Mouse (Mus musculus) kidney, adult 2 months (tissue): ENCODE results near the gene Phyhd1. TPM values are rescaled to one million over a fixed set of nuclear protein-coding genes. Genes with fewer than 3 reads are reported as not detected.

Source experiments
- DNase-seq: peaks from one replicate; pipeline ENCODE4 v3.0.0; 2021
- H3K27ac ChIP-seq: fragments of 200-500 bp; 2 replicates; pipeline ENCODE4 v1.5.1; 2012; ENCODE audit warnings: low read depth, low read length, control low read depth, inconsistent platforms; ENCODE audit not compliant: insufficient read depth
- H3K27me3 ChIP-seq: fragments of 200-500 bp; replicated peaks from 2 replicates; pipeline ENCODE4 v1.6.1; 2012; ENCODE audit warnings: mild to moderate bottlenecking, moderate library complexity, low read length, inconsistent platforms; ENCODE audit not compliant: control insufficient read depth, insufficient read depth
- H3K36me3 ChIP-seq: fragments of 200-500 bp; 2 replicates; pipeline ENCODE4 v1.6.1; 2012; ENCODE audit warnings: mild to moderate bottlenecking, moderate library complexity, low read length, inconsistent platforms; ENCODE audit not compliant: control insufficient read depth, insufficient read depth
- H3K4me1 ChIP-seq: fragments of 200-500 bp; 2 replicates; pipeline ENCODE4 v1.6.1; 2011; ENCODE audit warnings: low read length; ENCODE audit not compliant: control insufficient read depth, insufficient read depth
- H3K4me3 ChIP-seq: fragments of 200-500 bp; 2 replicates; pipeline ENCODE4 v1.5.1; 2011; ENCODE audit warnings: mild to moderate bottlenecking, low read depth, low read length, control low read depth; ENCODE audit not compliant: insufficient read depth
- CTCF ChIP-seq: fragments of 200-500 bp; conservative IDR thresholded peaks from 2 replicates; pipeline ENCODE4 v1.5.1; 2011; ENCODE audit warnings: low read depth, mild to moderate bottlenecking, control low read depth, low read length, moderate library complexity, mixed read lengths; ENCODE audit not compliant: insufficient read depth, insufficient read length
- POLR2A ChIP-seq: fragments of 200-500 bp; IDR thresholded peaks from one replicate; pipeline ENCODE4 v1.6.1; 2011; ENCODE audit warnings: low read depth, low read length, control low read depth
- WGBS: fragments of 180-500 bp; shearing (Covaris S2); methylation state at CpG from one replicate; pipeline ENCODE4 v1.1.7; 2018; 5-methylcytosine and 5-hydroxymethylcytosine counted together
- polyA plus RNA-seq: library from polyadenylated mRNA; depleted of rRNA; stranded (reverse); fragments of >200 nt; gene quantifications from 2 replicates; pipeline ENCODE4 v1.2.3, GENCODE M21; 2012; rRNA removed

Phyhd1 gene
- polyA plus RNA-seq, 1 experiment: 117 TPM

DNA sequence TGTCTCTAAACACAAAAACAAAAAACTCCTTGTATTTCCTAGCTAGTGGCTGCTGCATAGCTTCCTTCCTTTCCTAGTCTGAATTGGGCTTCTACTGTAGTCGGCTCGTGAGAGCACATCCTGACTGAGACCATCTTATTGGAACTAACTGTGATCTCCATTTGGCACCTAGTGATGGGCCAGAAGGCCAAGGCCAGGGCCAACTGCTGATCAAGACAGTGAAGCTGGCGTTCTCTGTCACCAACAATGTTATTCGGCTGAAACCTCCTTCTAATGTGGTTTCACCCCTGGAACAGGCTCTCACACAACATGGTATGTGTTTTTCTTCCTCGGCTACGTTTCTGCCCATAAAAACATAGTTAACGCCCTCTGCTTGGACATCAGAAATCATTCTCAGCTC is 61.3 kb downstream of the Phyhd1 start:
- no peaks in the 10 kb centered on the region for H3K4me1 ChIP-seq
- TF ChIP-seq POLR2A (no peak), CTCF (no peak)
- no peak for DNase-seq
- no peak overlapping the region for H3K27ac ChIP-seq
- whole genome bisulfite sequencing: 86% methylated on average over 7 of the region's 7 CpGs
- H3K36me3 ChIP-seq: 0 out of 2 replicates have a peak, but pooled peaks cover 2% of the 10 kb centered on the region
- H3K27me3 ChIP-seq: no peaks in the 10 kb centered on the region
- no peak overlapping the region for H3K4me3 ChIP-seq

DNA sequence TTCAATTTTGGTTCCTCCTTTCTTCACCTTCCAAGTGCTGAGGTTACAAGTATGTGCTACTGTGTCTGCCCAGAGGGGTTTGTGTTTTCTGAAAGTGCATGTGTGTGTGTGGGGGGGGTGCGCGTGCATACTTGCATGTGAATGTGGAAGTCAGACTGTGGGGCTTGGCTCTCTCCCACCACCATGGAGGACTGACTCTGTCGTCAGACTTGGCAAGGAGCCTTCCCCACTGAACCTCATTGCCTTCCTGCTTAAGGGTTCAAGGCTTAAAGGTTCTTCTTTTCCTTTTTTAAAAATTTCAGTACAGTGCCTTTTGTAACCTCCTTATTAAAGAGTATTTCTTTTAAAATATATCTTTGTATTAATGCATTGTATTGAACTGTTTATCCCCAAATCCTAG is 62.8 kb downstream of the Phyhd1 start:
- DNase-seq: no peak

More for the DNA sequence above, 62.8 kb downstream of the Phyhd1 start:
- WGBS: 87% methylated on average over 3 of the region's 3 CpGs
- no peak for TF ChIP-seq CTCF
- no peak for TF ChIP-seq POLR2A
- Histone ChIP-seq H3K36me3 (peaks cover 2% of the 10 kb centered on the region; the same call in 1 of the 2 replicates), H3K27me3 (no peaks in the 10 kb centered on the region), H3K27ac (no peak overlapping the region), H3K4me3 (no peak overlapping the region), H3K4me1 (no peaks in the 10 kb centered on the region)

Other genes starting within 250 kb of the Phyhd1 start
- gene Wdr34, start 217.3 kb upstream of the Phyhd1 start, polyA plus RNA-seq: 32.0 and 37.8 TPM in 2 replicates
- gene Set, start 208.8 kb upstream of the Phyhd1 start, polyA plus RNA-seq: 30.4 and 37.4 TPM in 2 replicates
- 4.7 and 4.8 TPM in 2 replicates for gene Pkn3, start 188.5 kb upstream of the Phyhd1 start, polyA plus RNA-seq
- 49.0 and 69.1 TPM in 2 replicates for gene Zdhhc12, start 172.6 kb upstream of the Phyhd1 start, polyA plus RNA-seq
- gene Zer1, start 141.6 kb upstream of the Phyhd1 start, polyA plus RNA-seq: 45.8 and 59.5 TPM in 2 replicates
- gene Tbc1d13, start 132.5 kb upstream of the Phyhd1 start, polyA plus RNA-seq: 156 and 161 TPM in 2 replicates
- gene Endog, start 94.7 kb upstream of the Phyhd1 start, polyA plus RNA-seq: 78.0 and 98.0 TPM in 2 replicates
- 22.8 and 23.6 TPM in 2 replicates for gene Spout1, start 87.7 kb upstream of the Phyhd1 start, polyA plus RNA-seq
- 71.6 and 88.3 TPM in 2 replicates for gene Kyat1, start 60.4 kb upstream of the Phyhd1 start, polyA plus RNA-seq
- gene Lrrc8a, start 28.5 kb upstream of the Phyhd1 start, polyA plus RNA-seq: 42.0 and 45.4 TPM in 2 replicates
- gene Gm28035, start 25.6 kb upstream of the Phyhd1 start, polyA plus RNA-seq: 6.4 and 12.7 TPM in 2 replicates
- gene Gm28038, start 14.8 kb downstream of the Phyhd1 start, polyA plus RNA-seq: not detected in 2 replicates
- 29.6 and 32.4 TPM in 2 replicates for gene Dolk, start 20.1 kb downstream of the Phyhd1 start, polyA plus RNA-seq
- gene Nup188, start 20.2 kb downstream of the Phyhd1 start, polyA plus RNA-seq: 17.5 and 18.7 TPM in 2 replicates
- 84.6 and 132 TPM in 2 replicates for gene Sh3glb2, start 93.1 kb downstream of the Phyhd1 start, polyA plus RNA-seq
- gene Miga2, start 98.0 kb downstream of the Phyhd1 start, polyA plus RNA-seq: 46.8 and 53.3 TPM in 2 replicates
- 30.6 and 36.4 TPM in 2 replicates for gene Dolpp1, start 126.1 kb downstream of the Phyhd1 start, polyA plus RNA-seq
- 214 and 254 TPM in 2 replicates for gene Crat, start 149.6 kb downstream of the Phyhd1 start, polyA plus RNA-seq
- gene Ptpa, start 149.8 kb downstream of the Phyhd1 start, polyA plus RNA-seq: 132 and 176 TPM in 2 replicates
- gene Ier5l, start 208.0 kb downstream of the Phyhd1 start, polyA plus RNA-seq: 9.9 and 16.1 TPM in 2 replicates